Mouse (Mus musculus): ENCODE measurements at regions not wholly inside any gene's neighbourhood (a gene's known extent, or its start where the extent isn't known, plus 50 kb on each side); places are given as distances from the start of the nearest gene placed in this dataset.
A peak's percentile ranks its signal among the peaks of the same experiment; 100 is the strongest.

- no peak overlapping the region for H3K27ac ChIP-seq (ENCODE audit: poor library complexity, severe bottlenecking)
- WGBS = 72% methylated on average over 6 of the region's 6 CpGs
- no peak for ATAC-seq (ENCODE audit: insufficient number of reproducible peaks, low FRiP score)
- H3K27me3 ChIP-seq (replicated peaks) = no peaks in the 10 kb centered on the region
- no peak overlapping the region for H3K9ac ChIP-seq
- H3K4me1 ChIP-seq (replicated peaks) = no peaks in the 10 kb centered on the region
- H3K4me2 ChIP-seq = no peak overlapping the region
- H3K9me3 ChIP-seq (replicated peaks) = no peaks in the 10 kb centered on the region
- no peaks in the 10 kb centered on the region for H3K36me3 ChIP-seq
- no peak overlapping the region for H3K4me3 ChIP-seq
These were observed 406.6 kb upstream of the Nbea start for GRCm38 (mm10) chr3:56590071-56590470.

GRCm38 (mm10) chr3:56575422-56575821, 391.9 kb upstream of the Nbea start:
- Histone ChIP-seq H3K4me2 (no peak overlapping the region), H3K4me3 (no peak overlapping the region), H3K27me3 (replicated peaks) (no peaks in the 10 kb centered on the region), H3K9ac (no peak overlapping the region), H3K27ac (ENCODE audit: poor library complexity, severe bottlenecking) (no peak overlapping the region), H3K4me1 (replicated peaks) (no peaks in the 10 kb centered on the region), H3K9me3 (replicated peaks) (no peaks in the 10 kb centered on the region), H3K36me3 (no peaks in the 10 kb centered on the region)
- ATAC-seq (ENCODE audit: insufficient number of reproducible peaks, low FRiP score) = 0 out of 2 replicates have a peak, but pooled peaks have one; percentile 68
- WGBS = 46% methylated on average over 5 of the region's 5 CpGs

GRCm38 (mm10) chr3:56536178-56536577, 352.7 kb upstream of the Nbea start:
- H3K4me3 ChIP-seq = no peak overlapping the region
- 83% methylated on average over 2 of the region's 2 CpGs for WGBS
- no peak for ATAC-seq (ENCODE audit: insufficient number of reproducible peaks, low FRiP score)
- H3K4me2 ChIP-seq = no peak overlapping the region
- no peaks in the 10 kb centered on the region for H3K27me3 ChIP-seq (replicated peaks)
- H3K4me1 ChIP-seq (replicated peaks) = no peaks in the 10 kb centered on the region
- H3K27ac ChIP-seq (ENCODE audit: poor library complexity, severe bottlenecking) = no peak overlapping the region
- H3K9ac ChIP-seq = no peak overlapping the region
- no peaks in the 10 kb centered on the region for H3K36me3 ChIP-seq
- H3K9me3 ChIP-seq (replicated peaks) = no peaks in the 10 kb centered on the region

- WGBS = 85% methylated on average over 1 of the region's 1 CpGs
- no peaks in the 10 kb centered on the region for H3K9me3 ChIP-seq (replicated peaks)
- ATAC-seq (ENCODE audit: insufficient number of reproducible peaks, low FRiP score) = no peak
These were observed 320.9 kb upstream of the Nbea start for GRCm38 (mm10) chr3:56504445-56504844.

GRCm38 (mm10) chr3:56499301-56499700, 315.8 kb upstream of the Nbea start:
- Histone ChIP-seq H3K9me3 (replicated peaks) (no peaks in the 10 kb centered on the region), H3K36me3 (no peaks in the 10 kb centered on the region), H3K9ac (no peak overlapping the region), H3K4me1 (replicated peaks) (no peaks in the 10 kb centered on the region), H3K27ac (ENCODE audit: poor library complexity, severe bottlenecking) (no peak overlapping the region), H3K4me3 (no peak overlapping the region), H3K4me2 (no peak overlapping the region), H3K27me3 (replicated peaks) (no peaks in the 10 kb centered on the region)
- 65% methylated on average over 1 of the region's 1 CpGs for WGBS
- ATAC-seq (ENCODE audit: insufficient number of reproducible peaks, low FRiP score) = no peak

More at GRCm38 (mm10) chr3:56504445-56504844, 320.9 kb upstream of the Nbea start:
- Histone ChIP-seq H3K4me3 (no peak overlapping the region), H3K9ac (no peak overlapping the region), H3K4me2 (no peak overlapping the region), H3K27me3 (replicated peaks) (no peaks in the 10 kb centered on the region), H3K27ac (ENCODE audit: poor library complexity, severe bottlenecking) (no peak overlapping the region), H3K36me3 (no peaks in the 10 kb centered on the region), H3K4me1 (replicated peaks) (no peaks in the 10 kb centered on the region)

GRCm38 (mm10) chr3:56493937-56494336, 310.4 kb upstream of the Nbea start:
- Histone ChIP-seq H3K4me2 (no peak overlapping the region), H3K36me3 (no peaks in the 10 kb centered on the region), H3K4me1 (replicated peaks) (0 out of 2 replicates have a peak, but pooled peaks cover 2% of the 10 kb centered on the region), H3K27me3 (replicated peaks) (no peaks in the 10 kb centered on the region), H3K9me3 (replicated peaks) (no peaks in the 10 kb centered on the region), H3K27ac (ENCODE audit: poor library complexity, severe bottlenecking) (no peak overlapping the region), H3K4me3 (no peak overlapping the region), H3K9ac (no peak overlapping the region)
- ATAC-seq (ENCODE audit: insufficient number of reproducible peaks, low FRiP score) = no peak
- WGBS = 76% methylated on average over 1 of the region's 1 CpGs

GRCm38 (mm10) chr3:56489154-56489553, 305.7 kb upstream of the Nbea start:
- Histone ChIP-seq H3K4me2 (0 out of 2 replicates have a peak overlapping the region, but pooled peaks have one; percentile 11), H3K27ac (ENCODE audit: poor library complexity, severe bottlenecking) (peak overlapping the region; percentile 69), H3K9ac (no peak overlapping the region), H3K9me3 (replicated peaks) (no peaks in the 10 kb centered on the region), H3K36me3 (no peaks in the 10 kb centered on the region), H3K4me1 (replicated peaks) (peaks cover 14% of the 10 kb centered on the region), H3K27me3 (replicated peaks) (no peaks in the 10 kb centered on the region), H3K4me3 (no peak overlapping the region)
- 36% methylated on average over 5 of the region's 5 CpGs for WGBS
- no peak; the same call in 1 of the 2 replicates for ATAC-seq (ENCODE audit: insufficient number of reproducible peaks, low FRiP score)

- H3K9me3 ChIP-seq (replicated peaks) = no peaks in the 10 kb centered on the region
- no peaks in the 10 kb centered on the region for H3K36me3 ChIP-seq
- WGBS = 49% methylated on average over 12 of the region's 12 CpGs
- H3K9ac ChIP-seq = no peak overlapping the region
- H3K27me3 ChIP-seq (replicated peaks) = no peaks in the 10 kb centered on the region
- H3K4me1 ChIP-seq (replicated peaks) = peaks cover 14% of the 10 kb centered on the region
- H3K4me2 ChIP-seq = peak overlapping the region; percentile 3
- ATAC-seq (ENCODE audit: insufficient number of reproducible peaks, low FRiP score) = no peak
- no peak overlapping the region for H3K4me3 ChIP-seq
- peak overlapping the region; percentile 69 for H3K27ac ChIP-seq (ENCODE audit: poor library complexity, severe bottlenecking)
These were observed 302.3 kb upstream of the Nbea start for GRCm38 (mm10) chr3:56485550-56486400.

GRCm38 (mm10) chr3:56484096-56484495, 300.6 kb upstream of the Nbea start:
- no peak overlapping the region for H3K9ac ChIP-seq
- H3K4me1 ChIP-seq (replicated peaks) = peaks cover 14% of the 10 kb centered on the region
- H3K9me3 ChIP-seq (replicated peaks) = no peaks in the 10 kb centered on the region
- H3K27ac ChIP-seq (ENCODE audit: poor library complexity, severe bottlenecking) = no peak overlapping the region
- no peaks in the 10 kb centered on the region for H3K27me3 ChIP-seq (replicated peaks)
- WGBS = 86% methylated on average over 8 of the region's 8 CpGs
- no peaks in the 10 kb centered on the region for H3K36me3 ChIP-seq
- H3K4me3 ChIP-seq = no peak overlapping the region
- ATAC-seq (ENCODE audit: insufficient number of reproducible peaks, low FRiP score) = no peak
- H3K4me2 ChIP-seq = no peak overlapping the region

- H3K4me2 ChIP-seq = no peak overlapping the region
- no peaks in the 10 kb centered on the region for H3K27me3 ChIP-seq (replicated peaks)
- H3K4me1 ChIP-seq (replicated peaks) = peaks cover 12% of the 10 kb centered on the region
- H3K9me3 ChIP-seq (replicated peaks) = no peaks in the 10 kb centered on the region
- 74% methylated on average over 4 of the region's 4 CpGs for WGBS
- no peak for ATAC-seq (ENCODE audit: insufficient number of reproducible peaks, low FRiP score)
- H3K4me3 ChIP-seq = no peak overlapping the region
- H3K27ac ChIP-seq (ENCODE audit: poor library complexity, severe bottlenecking) = no peak overlapping the region
- no peaks in the 10 kb centered on the region for H3K36me3 ChIP-seq
- H3K9ac ChIP-seq = no peak overlapping the region
These were observed 299.9 kb upstream of the Nbea start for GRCm38 (mm10) chr3:56483370-56483769.

- Histone ChIP-seq H3K36me3 (no peaks in the 10 kb centered on the region), H3K4me1 (replicated peaks) (0 out of 2 replicates have a peak, but pooled peaks cover 5% of the 10 kb centered on the region), H3K9me3 (replicated peaks) (0 out of 2 replicates have a peak, but pooled peaks cover 3% of the 10 kb centered on the region), H3K27me3 (replicated peaks) (no peaks in the 10 kb centered on the region), H3K4me2 (no peak overlapping the region), H3K27ac (ENCODE audit: poor library complexity, severe bottlenecking) (no peak overlapping the region), H3K9ac (no peak overlapping the region), H3K4me3 (no peak overlapping the region)
- ATAC-seq (ENCODE audit: insufficient number of reproducible peaks, low FRiP score) = no peak
- WGBS = 82% methylated on average over 1 of the region's 1 CpGs
These were observed 296.0 kb upstream of the Nbea start for GRCm38 (mm10) chr3:56479529-56479928.
